Mouse (Mus musculus) thymus, postnatal 14 days (tissue): Measurements from ENCODE around the gene Macrod2.

Experiments used
- DNase-seq: peaks from one replicate; pipeline ENCODE4 v3.0.0; 2021

The Macrod2 gene

GRCm38 (mm10) chr2:141091320-141091719 is 696.2 kb downstream of the Macrod2 start:
- DNase-seq: no peak

- no peak for DNase-seq
These were observed 722.5 kb downstream of the Macrod2 start for GRCm38 (mm10) chr2:141117579-141117978.

- DNase-seq: no peak
These were observed 728.8 kb downstream of the Macrod2 start for GRCm38 (mm10) chr2:141123875-141124274.

GRCm38 (mm10) chr2:141125638-141126037 is 730.5 kb downstream of the Macrod2 start:
- DNase-seq: no peak

- no peak for DNase-seq
These were observed 747.2 kb downstream of the Macrod2 start for GRCm38 (mm10) chr2:141142266-141142665.

- no peak for DNase-seq
These were observed 757.1 kb downstream of the Macrod2 start for GRCm38 (mm10) chr2:141152011-141152772.

GRCm38 (mm10) chr2:141155972-141156371 is 760.9 kb downstream of the Macrod2 start:
- no peak for DNase-seq

GRCm38 (mm10) chr2:141156979-141157593 is 762.0 kb downstream of the Macrod2 start:
- no peak for DNase-seq

- DNase-seq: no peak
These were observed 763.1 kb downstream of the Macrod2 start for GRCm38 (mm10) chr2:141158161-141158560.

- no peak for DNase-seq
These were observed 768.8 kb downstream of the Macrod2 start for GRCm38 (mm10) chr2:141163918-141164317.

GRCm38 (mm10) chr2:141169586-141169985 is 774.5 kb downstream of the Macrod2 start:
- no peak for DNase-seq

- no peak for DNase-seq
These were observed 778.1 kb downstream of the Macrod2 start for GRCm38 (mm10) chr2:141173167-141173566.

- no peak for DNase-seq
These were observed 778.5 kb downstream of the Macrod2 start for GRCm38 (mm10) chr2:141173607-141174006.

GRCm38 (mm10) chr2:141180656-141181055 is 785.5 kb downstream of the Macrod2 start:
- DNase-seq: no peak

- no peak for DNase-seq
These were observed 787.1 kb downstream of the Macrod2 start for GRCm38 (mm10) chr2:141182034-141182759.

GRCm38 (mm10) chr2:141194476-141194875 is 799.4 kb downstream of the Macrod2 start:
- no peak for DNase-seq

- no peak for DNase-seq
These were observed 805.4 kb downstream of the Macrod2 start for GRCm38 (mm10) chr2:141200481-141200880.

GRCm38 (mm10) chr2:141201303-141202014 is 806.4 kb downstream of the Macrod2 start:
- DNase-seq: no peak

GRCm38 (mm10) chr2:141202015-141202364 is 806.9 kb downstream of the Macrod2 start:
- DNase-seq: no peak

GRCm38 (mm10) chr2:141211346-141211745 is 816.2 kb downstream of the Macrod2 start:
- DNase-seq: no peak

GRCm38 (mm10) chr2:141212291-141212690 is 817.2 kb downstream of the Macrod2 start:
- no peak for DNase-seq

- no peak for DNase-seq
These were observed 822.4 kb downstream of the Macrod2 start for GRCm38 (mm10) chr2:141217490-141217889.

- no peak for DNase-seq
These were observed 822.8 kb downstream of the Macrod2 start for GRCm38 (mm10) chr2:141217925-141218324.
